Mouse (Mus musculus) kidney, postnatal 14 days (tissue): ENCODE data around the gene Plppr1.

ENCODE experiments used
- DNase-seq: peaks from one replicate; pipeline ENCODE4 v3.0.0; 2022; ENCODE audit warnings: mixed read lengths

Plppr1 gene

GRCm38 (mm10) chr4:49059021-49059401 lies at the start of gene Plppr1:
Gene Plppr1 (plus strand): TSS chr4:49059273.
- peak; percentile 53 for DNase-seq

- no peak for DNase-seq
Measured at GRCm38 (mm10) chr4:49016701-49017100, 42.4 kb upstream of the Plppr1 start.

GRCm38 (mm10) chr4:49023221-49023620 lies 35.9 kb upstream of the Plppr1 start:
- DNase-seq: no peak

- no peak for DNase-seq
Measured at GRCm38 (mm10) chr4:49038311-49038710, 20.8 kb upstream of the Plppr1 start.

- DNase-seq: no peak
Measured at GRCm38 (mm10) chr4:49039854-49040253, 19.2 kb upstream of the Plppr1 start.

GRCm38 (mm10) chr4:49041655-49042054 lies 17.4 kb upstream of the Plppr1 start:
- no peak for DNase-seq

- no peak for DNase-seq
Measured at GRCm38 (mm10) chr4:49050628-49051027, 8.4 kb upstream of the Plppr1 start.

GRCm38 (mm10) chr4:49057916-49058315 lies 1.2 kb upstream of the Plppr1 start:
- no peak for DNase-seq

- peak; percentile 3 for DNase-seq
Measured at GRCm38 (mm10) chr4:49058557-49058956, 516 bp upstream of the Plppr1 start.

GRCm38 (mm10) chr4:49059402-49060381 lies 619 bp downstream of the Plppr1 start:
- peak; percentile 42 for DNase-seq

- no peak for DNase-seq
Measured at GRCm38 (mm10) chr4:49069471-49069870, 10.4 kb downstream of the Plppr1 start.

- peak; percentile 75 for DNase-seq
Measured at GRCm38 (mm10) chr4:49072886-49073285, 13.8 kb downstream of the Plppr1 start.

- DNase-seq: no peak
Measured at GRCm38 (mm10) chr4:49075881-49076280, 16.8 kb downstream of the Plppr1 start.

- DNase-seq: no peak
Measured at GRCm38 (mm10) chr4:49079399-49079798, 20.3 kb downstream of the Plppr1 start.

- DNase-seq: no peak
Measured at GRCm38 (mm10) chr4:49088205-49088604, 29.1 kb downstream of the Plppr1 start.

- no peak for DNase-seq
Measured at GRCm38 (mm10) chr4:49090461-49090860, 31.4 kb downstream of the Plppr1 start.

- DNase-seq: no peak
Measured at GRCm38 (mm10) chr4:49099448-49099847, 40.4 kb downstream of the Plppr1 start.

GRCm38 (mm10) chr4:49101934-49102768 lies 43.1 kb downstream of the Plppr1 start:
- DNase-seq: no peak

GRCm38 (mm10) chr4:49102769-49103193 lies 43.7 kb downstream of the Plppr1 start:
- DNase-seq: no peak

- peak; percentile 13 for DNase-seq
Measured at GRCm38 (mm10) chr4:49104860-49105259, 45.8 kb downstream of the Plppr1 start.

GRCm38 (mm10) chr4:49107895-49108294 lies 48.8 kb downstream of the Plppr1 start:
- no peak for DNase-seq

GRCm38 (mm10) chr4:49108371-49108770 lies 49.3 kb downstream of the Plppr1 start:
- no peak for DNase-seq

- DNase-seq: no peak
Measured at GRCm38 (mm10) chr4:49109989-49110388, 50.9 kb downstream of the Plppr1 start.

- no peak for DNase-seq
Measured at GRCm38 (mm10) chr4:49118842-49119241, 59.8 kb downstream of the Plppr1 start.
